In the genomic region with DNA sequence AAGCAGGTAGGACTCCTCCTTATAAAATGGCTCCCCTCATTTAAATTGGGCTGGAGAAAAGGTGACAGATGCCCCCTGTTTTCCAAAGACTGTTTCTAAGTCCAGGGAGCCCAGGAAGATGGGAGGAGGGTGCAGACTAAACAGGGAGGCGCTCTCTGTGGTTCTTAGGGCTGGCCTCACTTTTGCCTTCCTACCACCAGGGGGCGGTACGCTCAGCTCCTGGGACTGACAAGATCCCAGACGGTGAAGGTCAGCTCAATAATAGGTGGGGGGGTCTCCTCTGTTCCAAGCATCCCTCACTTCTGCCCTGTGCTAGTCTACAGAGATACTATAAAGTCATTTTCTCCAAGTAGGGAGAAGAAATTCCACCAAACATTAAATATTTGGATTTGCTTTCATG, we compare ENCODE assay signal across 9 mouse cellular contexts. TPM values are rescaled to one million over a fixed set of nuclear protein-coding genes. Genes with fewer than 3 reads are reported as not detected.
DNase-seq lines count a peak whose midpoint lies in the region; ATAC-seq and TF ChIP-seq lines count a peak whose summit lies in the region.
"Had no signal": no experiment of that assay in that cellular context is flagged by ENCODE, and none has a peak within 500 bp of the region (broad histone marks: within the 10 kb centered on the region; RNA-seq: fewer than 3 reads in every experiment).

No protein-coding gene starts in this region.

- H3K4me3 ChIP-seq in kidney, embryonic 15.5 days (replicated peaks), result no peak overlapping the region
- no peak overlapping the region for H3K4me3 ChIP-seq in ES-Bruce4 (ENCODE audit: low read depth, low read length)
- H3K4me3 ChIP-seq in forebrain, embryonic 13.5 days, result no peak overlapping the region
- H3K4me3 ChIP-seq in midbrain, postnatal 0 days (ENCODE audit: low read depth, low read length), result no peak overlapping the region
- H3K4me3 ChIP-seq: megakaryocyte, embryonic 14.5 days had no signal

- peaks cover 40% of the 10 kb centered on the region for H3K27me3 ChIP-seq in kidney, embryonic 15.5 days
- no peaks in the 10 kb centered on the region for H3K27me3 ChIP-seq in ES-Bruce4 (ENCODE audit: control insufficient read depth, insufficient read depth, low read length, poor library complexity, severe bottlenecking)
- H3K27me3 ChIP-seq in forebrain, embryonic 13.5 days, result peaks cover 18% of the 10 kb centered on the region
- peaks cover 12% of the 10 kb centered on the region; the same call in 1 of the 2 replicates for H3K27me3 ChIP-seq in midbrain, postnatal 0 days (ENCODE audit: insufficient read depth, low read length)

- H3K9ac ChIP-seq in kidney, embryonic 15.5 days, result no peak overlapping the region
- no peak overlapping the region for H3K9ac ChIP-seq in ES-Bruce4 (ENCODE audit: low read depth, poor library complexity, severe bottlenecking)
- no peak overlapping the region for H3K9ac ChIP-seq in forebrain, embryonic 13.5 days
- no peak overlapping the region for H3K9ac ChIP-seq in midbrain, postnatal 0 days (replicated peaks; ENCODE audit: low read length, poor library complexity, severe bottlenecking)

- H3K27ac ChIP-seq in kidney, embryonic 15.5 days, result no peak overlapping the region
- H3K27ac ChIP-seq in ES-Bruce4 (ENCODE audit: insufficient read depth, low read length), result no peak overlapping the region
- no peak overlapping the region for H3K27ac ChIP-seq in forebrain, embryonic 13.5 days
- H3K27ac ChIP-seq in midbrain, postnatal 0 days (ENCODE audit: low read depth, low read length), result no peak overlapping the region

- TF ChIP-seq POLR2A in ES-Bruce4 (IDR thresholded peaks at IDR 0.05; ENCODE audit: insufficient read depth, low read length), result no peak

- 14% methylated on average over 4 of the region's 4 CpGs for WGBS in kidney, embryonic 15.5 days
- 4% methylated on average over 4 of the region's 4 CpGs for WGBS in forebrain, embryonic 13.5 days
- whole genome bisulfite sequencing in midbrain, postnatal 0 days, result 13% methylated on average over 4 of the region's 4 CpGs

- no peaks in the 10 kb centered on the region for H3K36me3 ChIP-seq in kidney, embryonic 15.5 days
- H3K36me3 ChIP-seq in ES-Bruce4 (ENCODE audit: control insufficient read depth, insufficient read depth, low read length, poor library complexity, severe bottlenecking), result no peaks in the 10 kb centered on the region
- no peaks in the 10 kb centered on the region for H3K36me3 ChIP-seq in forebrain, embryonic 13.5 days (ENCODE audit: poor library complexity, severe bottlenecking)
- H3K36me3 ChIP-seq in midbrain, postnatal 0 days (ENCODE audit: insufficient read depth, low read length), result 0 out of 2 replicates have a peak, but pooled peaks cover 4% of the 10 kb centered on the region

- TF ChIP-seq EP300 in ES-Bruce4 (IDR thresholded peaks at IDR 0.05; ENCODE audit: insufficient read depth, low read depth, low read length), result no peak

- no peak overlapping the region for H3K4me2 ChIP-seq in kidney, embryonic 15.5 days
- no peak overlapping the region for H3K4me2 ChIP-seq in forebrain, embryonic 13.5 days
- no peak overlapping the region for H3K4me2 ChIP-seq in midbrain, postnatal 0 days (ENCODE audit: low read depth, low read length, poor library complexity, severe bottlenecking)

- peak; percentile 90 for TF ChIP-seq CTCF in ES-Bruce4 (IDR thresholded peaks at IDR 0.05; ENCODE audit: low read depth, low read length)
- peak; percentile 80 for TF ChIP-seq CTCF in midbrain, postnatal 0 days (IDR thresholded peaks at IDR 0.05)

- H3K9me3 ChIP-seq in kidney, embryonic 15.5 days (replicated peaks), result no peaks in the 10 kb centered on the region
- H3K9me3 ChIP-seq in ES-Bruce4 (replicated peaks; ENCODE audit: control insufficient read depth, insufficient read depth, low read length, poor library complexity, severe bottlenecking), result no peaks in the 10 kb centered on the region
- H3K9me3 ChIP-seq in forebrain, embryonic 13.5 days (replicated peaks), result no peaks in the 10 kb centered on the region
- H3K9me3 ChIP-seq in midbrain, postnatal 0 days (ENCODE audit: low read length), result no peaks in the 10 kb centered on the region
- H3K9me3 ChIP-seq: megakaryocyte, embryonic 14.5 days had no signal

- DNase-seq in kidney, adult 18-20 months, result peak; percentile 55
- DNase-seq in brain, adult 2 months (ENCODE audit: low read depth, low spot score), result peak; percentile 67
- peak; percentile 63 to 72 for DNase-seq in layer of hippocampus, postnatal 10 days (ENCODE audit: low spot score in 2 of 2)
- peak; percentile 32 for DNase-seq in midbrain, postnatal 0 days (ENCODE audit: low spot score)
- peak; percentile 57 for DNase-seq in thymus, postnatal 14 days

- H3K4me1 ChIP-seq in kidney, embryonic 15.5 days, result peaks cover 3% of the 10 kb centered on the region; the same call in 1 of the 2 replicates
- no peaks in the 10 kb centered on the region for H3K4me1 ChIP-seq in ES-Bruce4 (ENCODE audit: control insufficient read depth, insufficient read depth, low read length)
- H3K4me1 ChIP-seq in forebrain, embryonic 13.5 days, result no peaks in the 10 kb centered on the region
- no peaks in the 10 kb centered on the region for H3K4me1 ChIP-seq in midbrain, postnatal 0 days (ENCODE audit: insufficient read depth, low read length)

- ATAC-seq in kidney, embryonic 15.5 days (replicated peaks; ENCODE audit: low FRiP score), result no peak
- peak; percentile 48 for ATAC-seq in forebrain, embryonic 13.5 days
- ATAC-seq in midbrain, postnatal 0 days (ENCODE audit: low FRiP score), result peak; percentile 42; the same call in 1 of the 2 replicates

RNA-seq across cellular contexts. Expression of gene Alx3, which starts 10.5 kb away (rescaled TPM):
- 0.10 and 0.19 TPM in 2 replicates for polyA plus RNA-seq in kidney, embryonic 15.5 days (2015; fragmentation: Nextera tagmentation; extraction: Ambion mirVana)
- 0.31 and 1.2 TPM in 2 replicates for polyA plus RNA-seq in ES-Bruce4 (2011; ENCODE audit: insufficient read depth, insufficient read length, low read depth, missing spikeins)
- 2.3 and 2.9 TPM in 2 replicates for polyA plus RNA-seq in forebrain, embryonic 13.5 days (2015; fragmentation: Nextera tagmentation; extraction: Ambion mirVana)
- total RNA-seq in layer of hippocampus, postnatal 10 days (2021), result under 1 TPM; 0.37 to 0.40 TPM
- 0.60 and 3.0 TPM in 2 replicates for total RNA-seq in midbrain, postnatal 0 days (2014; rRNA removed)
- polyA plus RNA-seq in midbrain, postnatal 0 days (2015; fragmentation: Nextera tagmentation; extraction: Ambion mirVana), result 0.63 and 1.3 TPM in 2 replicates

RNA-seq across cellular contexts. Expression of gene Gm10961, which starts 25.8 kb away (rescaled TPM):
- polyA plus RNA-seq in kidney, embryonic 15.5 days (2015; fragmentation: Nextera tagmentation; extraction: Ambion mirVana), result not detected in 2 replicates
- not detected in 2 replicates for polyA plus RNA-seq in ES-Bruce4 (2011; ENCODE audit: insufficient read depth, insufficient read length, low read depth, missing spikeins)
- polyA plus RNA-seq in forebrain, embryonic 13.5 days (2015; fragmentation: Nextera tagmentation; extraction: Ambion mirVana), result not detected in 2 replicates
- total RNA-seq in layer of hippocampus, postnatal 10 days (2021), result not detected
- total RNA-seq in midbrain, postnatal 0 days (2014; rRNA removed), result not detected in 2 replicates
- polyA plus RNA-seq in midbrain, postnatal 0 days (2015; fragmentation: Nextera tagmentation; extraction: Ambion mirVana), result not detected in 2 replicates

RNA-seq across cellular contexts. Expression of gene Strip1, which starts 26.2 kb away (rescaled TPM):
- 45.0 and 46.4 TPM in 2 replicates for polyA plus RNA-seq in kidney, embryonic 15.5 days (2015; fragmentation: Nextera tagmentation; extraction: Ambion mirVana)
- polyA plus RNA-seq in ES-Bruce4 (2011; ENCODE audit: insufficient read depth, insufficient read length, low read depth, missing spikeins), result 22.6 and 23.5 TPM in 2 replicates
- 110 and 122 TPM in 2 replicates for polyA plus RNA-seq in forebrain, embryonic 13.5 days (2015; fragmentation: Nextera tagmentation; extraction: Ambion mirVana)
- total RNA-seq in layer of hippocampus, postnatal 10 days (2021), result 10 to 100 TPM; 90.6 to 98.7 TPM
- 131 and 142 TPM in 2 replicates for total RNA-seq in midbrain, postnatal 0 days (2014; rRNA removed)
- polyA plus RNA-seq in midbrain, postnatal 0 days (2015; fragmentation: Nextera tagmentation; extraction: Ambion mirVana), result 120 and 122 TPM in 2 replicates

RNA-seq across cellular contexts. Expression of gene Ubl4b, which starts 50.4 kb away (rescaled TPM):
- not detected in 2 replicates for polyA plus RNA-seq in kidney, embryonic 15.5 days (2015; fragmentation: Nextera tagmentation; extraction: Ambion mirVana)
- polyA plus RNA-seq in ES-Bruce4 (2011; ENCODE audit: insufficient read depth, insufficient read length, low read depth, missing spikeins), result not detected in 2 replicates
- polyA plus RNA-seq in forebrain, embryonic 13.5 days (2015; fragmentation: Nextera tagmentation; extraction: Ambion mirVana), result not detected in 2 replicates
- not detected for total RNA-seq in layer of hippocampus, postnatal 10 days (2021)
- total RNA-seq in midbrain, postnatal 0 days (2014; rRNA removed), result not detected in 2 replicates
- not detected in 2 replicates for polyA plus RNA-seq in midbrain, postnatal 0 days (2015; fragmentation: Nextera tagmentation; extraction: Ambion mirVana)
